Mouse (Mus musculus) G1E (cell line): Measurements from ENCODE around the gene Exoc3l2.

ENCODE experiments used
- CTCF ChIP-seq: IDR thresholded peaks from 2 replicates; pipeline ENCODE4 v1.5.1; 2012; ENCODE audit warnings: low read depth, low read length, inconsistent platforms, mixed read lengths
- GATA1 ChIP-seq: IDR thresholded peaks from 2 replicates; pipeline ENCODE4 v1.6.1; 2012; ENCODE audit warnings: borderline replicate concordance, low read length, inconsistent platforms, mixed read lengths

- no peak for TF ChIP-seq GATA1
- TF ChIP-seq CTCF, result no peak
These were observed 7.2 kb upstream of the Exoc3l2 start for GRCm38 (mm10) chr7:19455819-19456495.
